Mouse (Mus musculus): ENCODE results near the gene Ptbp1.

- TF ChIP-seq POLR2A (IDR thresholded peaks at IDR 0.05; ENCODE audit: low read depth, low read length) (no peak), CTCF (IDR thresholded peaks at IDR 0.05; ENCODE audit: extremely low read depth, insufficient read depth, insufficient read length, insufficient replicate concordance) (no peak)
Measured at GRCm38 (mm10) chr10:79842322-79842721, 11.9 kb upstream of the Ptbp1 start.

All from spleen, adult 2 months (tissue).